Mouse (Mus musculus) G1E (cell line): Measurements from ENCODE around the gene Fam131a.

Experiments
- CTCF ChIP-seq: IDR thresholded peaks from 2 replicates; pipeline ENCODE4 v1.5.1; 2012; ENCODE audit warnings: low read depth, low read length, inconsistent platforms, mixed read lengths
- POLR2AphosphoS5 ChIP-seq: IDR thresholded peaks from 2 replicates; pipeline ENCODE4 v1.6.1; 2012; ENCODE audit warnings: low read depth, low read length, inconsistent platforms; ENCODE audit not compliant: insufficient replicate concordance
- TAL1 ChIP-seq: conservative IDR thresholded peaks from 2 replicates; pipeline ENCODE4 v1.6.1; 2012; ENCODE audit warnings: low read depth, low read length, inconsistent platforms, mixed read lengths

DNA sequence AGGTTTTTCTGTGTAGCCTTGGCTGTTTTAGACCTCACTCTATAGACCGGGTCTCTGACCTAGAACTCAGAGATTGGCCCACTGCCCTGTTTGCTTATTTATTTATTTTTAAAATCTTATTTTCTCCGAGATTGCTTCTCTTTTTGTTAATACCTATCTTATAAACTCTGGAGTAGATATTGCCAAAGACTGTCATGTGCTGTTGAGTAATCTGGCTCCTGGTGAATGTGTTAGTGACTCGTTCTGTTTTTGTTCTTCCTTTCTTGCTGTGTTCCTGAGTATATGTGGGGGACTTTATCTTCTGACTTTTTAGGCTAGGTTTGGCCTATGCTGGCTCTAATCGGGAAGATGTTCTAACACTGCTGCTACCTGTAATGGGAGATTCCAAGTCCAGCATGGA lies 35.4 kb upstream of the Fam131a start:
- TF ChIP-seq CTCF (no peak), POLR2AphosphoS5 (no peak), TAL1 (no peak)
